Mouse (Mus musculus) E14TG2a.4 (cell line): ENCODE data around the gene Itgb2l.

Source experiments
- H3K27me3 ChIP-seq: 2 replicates; pipeline ENCODE4 v1.6.1; 2014; ENCODE audit warnings: low read length, control low read depth; ENCODE audit not compliant: insufficient read depth
- H3K36me3 ChIP-seq: 2 replicates; pipeline ENCODE4 v1.6.1; 2014; ENCODE audit warnings: low read length, control low read depth; ENCODE audit not compliant: insufficient read depth
- H3K4me1 ChIP-seq: replicated peaks from 2 replicates; pipeline ENCODE4 v1.6.1; 2014; ENCODE audit warnings: low read depth, low read length, control low read depth
- H3K4me3 ChIP-seq: replicated peaks from 2 replicates; pipeline ENCODE4 v1.5.1; 2014; ENCODE audit warnings: mild to moderate bottlenecking, low read length
- H3K9me3 ChIP-seq: 2 replicates; pipeline ENCODE4 v1.6.1; 2014; ENCODE audit warnings: low read length, control low read depth
- CTCF ChIP-seq: conservative IDR thresholded peaks from 2 replicates; pipeline ENCODE4 v1.5.1; 2014; ENCODE audit warnings: low read length
- NANOG ChIP-seq: IDR thresholded peaks from 2 replicates; pipeline ENCODE4 v1.6.1; 2014; ENCODE audit warnings: borderline replicate concordance, low read length, mixed read lengths
- POU5F1 ChIP-seq: IDR thresholded peaks from 2 replicates; pipeline ENCODE4 v1.6.1; 2014; ENCODE audit warnings: low read length, borderline replicate concordance

Gene Itgb2l

GRCm38 (mm10) chr16:96440871-96441270, 2.5 kb downstream of the Itgb2l start:
- TF ChIP-seq NANOG = no peak
- TF ChIP-seq POU5F1 = no peak
- no peak for TF ChIP-seq CTCF
- Histone ChIP-seq H3K4me1 (no peaks in the 10 kb centered on the region), H3K9me3 (peaks cover 11% of the 10 kb centered on the region), H3K27me3 (no peaks in the 10 kb centered on the region), H3K36me3 (no peaks in the 10 kb centered on the region), H3K4me3 (no peak overlapping the region)

GRCm38 (mm10) chr16:96439682-96440081, 3.7 kb downstream of the Itgb2l start:
- no peaks in the 10 kb centered on the region for H3K4me1 ChIP-seq
- no peaks in the 10 kb centered on the region for H3K27me3 ChIP-seq
- H3K36me3 ChIP-seq = no peaks in the 10 kb centered on the region
- H3K4me3 ChIP-seq = no peak overlapping the region
- peaks cover 11% of the 10 kb centered on the region for H3K9me3 ChIP-seq
- TF ChIP-seq NANOG = no peak
- no peak for TF ChIP-seq CTCF
- TF ChIP-seq POU5F1 = no peak

DNA sequence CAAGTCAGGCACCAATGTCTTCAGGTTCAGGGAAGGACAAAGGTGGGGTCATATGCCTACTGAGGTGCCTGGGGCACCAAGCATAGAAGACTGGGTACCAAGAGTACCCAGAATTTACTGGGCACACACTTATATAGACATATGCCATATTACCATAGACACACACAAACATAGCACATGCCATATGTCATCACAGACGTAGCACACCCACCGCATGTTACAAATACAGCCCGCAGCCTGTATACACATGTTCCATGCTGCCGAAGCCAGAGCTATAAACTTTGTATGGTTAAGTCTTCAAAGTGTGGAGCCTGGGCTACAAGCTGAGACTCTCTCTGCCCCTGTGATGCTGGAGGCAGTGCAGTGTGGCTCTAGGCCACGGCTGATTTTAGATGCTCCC, 4.5 kb downstream of the Itgb2l start:
- TF ChIP-seq POU5F1 (no peak), NANOG (no peak), CTCF (no peak)
- no peaks in the 10 kb centered on the region for H3K36me3 ChIP-seq
- no peak overlapping the region for H3K4me3 ChIP-seq
- no peaks in the 10 kb centered on the region for H3K4me1 ChIP-seq
- no peaks in the 10 kb centered on the region for H3K27me3 ChIP-seq
- peaks cover 11% of the 10 kb centered on the region for H3K9me3 ChIP-seq

DNA sequence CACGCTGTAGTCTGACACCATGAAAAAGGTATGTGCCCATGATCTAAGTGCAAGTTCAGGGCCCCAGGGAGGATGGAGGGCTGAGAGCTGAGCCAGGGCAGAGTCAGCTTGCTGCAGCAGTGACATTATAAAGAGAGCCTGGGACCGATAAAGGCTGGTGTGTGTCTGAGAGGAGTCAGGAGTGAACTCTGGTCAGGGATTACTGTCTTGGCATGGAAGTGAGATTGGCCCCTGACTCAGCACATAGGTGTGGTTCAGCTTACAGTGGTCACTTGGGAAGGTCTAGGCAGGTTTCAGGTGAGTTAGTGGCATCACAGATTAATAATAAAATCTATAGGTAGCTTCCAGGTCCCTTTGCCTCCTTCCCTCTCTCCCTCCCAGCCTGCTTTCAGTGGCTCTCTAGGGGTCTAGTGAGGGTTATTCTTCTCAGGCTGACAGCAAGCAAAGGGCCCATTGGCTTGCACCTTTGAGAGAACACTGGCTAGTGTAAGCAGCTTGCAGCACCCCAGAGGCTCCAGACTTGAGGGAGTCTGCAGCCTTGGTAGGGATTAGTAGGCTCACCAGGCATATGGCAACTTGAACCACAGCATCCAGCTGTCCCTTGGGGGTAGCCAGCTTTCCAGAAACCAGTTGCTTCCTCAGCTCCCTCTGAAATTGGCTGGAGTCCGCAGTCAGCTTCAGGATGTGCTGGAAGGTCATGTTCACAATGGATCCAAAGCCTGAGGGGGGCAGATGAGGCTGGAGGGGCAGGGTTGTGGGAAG, 9.2 kb downstream of the Itgb2l start:
- Histone ChIP-seq H3K36me3 (no peaks in the 10 kb centered on the region), H3K4me3 (no peak overlapping the region), H3K27me3 (no peaks in the 10 kb centered on the region), H3K4me1 (no peaks in the 10 kb centered on the region), H3K9me3 (peaks cover 11% of the 10 kb centered on the region)
- TF ChIP-seq NANOG (no peak), CTCF (no peak), POU5F1 (no peak)

- Histone ChIP-seq H3K27me3 (no peaks in the 10 kb centered on the region), H3K4me3 (no peak overlapping the region), H3K36me3 (no peaks in the 10 kb centered on the region), H3K4me1 (no peaks in the 10 kb centered on the region), H3K9me3 (peaks cover 6% of the 10 kb centered on the region; the same call in 1 of the 2 replicates)
- no peak for TF ChIP-seq POU5F1
Measured at GRCm38 (mm10) chr16:96433266-96433665, 10.2 kb downstream of the Itgb2l start.

DNA sequence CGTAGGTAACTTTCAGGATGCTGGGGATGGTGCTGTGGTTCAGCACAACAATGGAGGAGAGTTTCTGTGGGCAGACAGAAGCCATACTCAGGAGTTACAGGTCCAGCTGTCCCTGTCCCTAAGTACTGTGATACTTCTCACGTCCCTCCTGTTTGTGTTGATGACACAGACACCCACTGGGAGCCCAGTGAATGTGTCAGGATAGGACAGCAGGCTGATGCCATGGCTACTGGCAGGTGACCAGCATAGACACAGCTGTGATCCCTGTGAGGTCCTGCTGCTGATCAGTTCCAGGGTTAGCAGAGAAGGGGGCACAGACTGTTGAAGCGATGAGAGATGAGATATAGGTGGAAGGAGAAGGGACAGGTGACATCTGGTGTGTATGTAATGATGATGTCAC, 14.4 kb downstream of the Itgb2l start:
- TF ChIP-seq CTCF = no peak
- TF ChIP-seq NANOG = no peak
- TF ChIP-seq POU5F1 = no peak
- no peak overlapping the region for H3K4me3 ChIP-seq
- H3K27me3 ChIP-seq = no peaks in the 10 kb centered on the region
- no peaks in the 10 kb centered on the region for H3K4me1 ChIP-seq
- H3K9me3 ChIP-seq = no peaks in the 10 kb centered on the region
- H3K36me3 ChIP-seq = no peaks in the 10 kb centered on the region

- no peaks in the 10 kb centered on the region for H3K36me3 ChIP-seq
- H3K4me3 ChIP-seq = no peak overlapping the region
- no peaks in the 10 kb centered on the region for H3K4me1 ChIP-seq
- no peaks in the 10 kb centered on the region for H3K27me3 ChIP-seq
- H3K9me3 ChIP-seq = peaks cover 11% of the 10 kb centered on the region
- TF ChIP-seq NANOG = no peak
- no peak for TF ChIP-seq CTCF
- TF ChIP-seq POU5F1 = no peak
Measured at GRCm38 (mm10) chr16:96426671-96427070, 16.7 kb downstream of the Itgb2l start.

GRCm38 (mm10) chr16:96425044-96425443, 18.4 kb downstream of the Itgb2l start:
- peaks cover 11% of the 10 kb centered on the region for H3K9me3 ChIP-seq
- TF ChIP-seq POU5F1 (no peak), CTCF (no peak), NANOG (no peak)
- no peaks in the 10 kb centered on the region for H3K36me3 ChIP-seq
- no peaks in the 10 kb centered on the region for H3K4me1 ChIP-seq
- no peaks in the 10 kb centered on the region for H3K27me3 ChIP-seq
- no peak overlapping the region for H3K4me3 ChIP-seq

DNA sequence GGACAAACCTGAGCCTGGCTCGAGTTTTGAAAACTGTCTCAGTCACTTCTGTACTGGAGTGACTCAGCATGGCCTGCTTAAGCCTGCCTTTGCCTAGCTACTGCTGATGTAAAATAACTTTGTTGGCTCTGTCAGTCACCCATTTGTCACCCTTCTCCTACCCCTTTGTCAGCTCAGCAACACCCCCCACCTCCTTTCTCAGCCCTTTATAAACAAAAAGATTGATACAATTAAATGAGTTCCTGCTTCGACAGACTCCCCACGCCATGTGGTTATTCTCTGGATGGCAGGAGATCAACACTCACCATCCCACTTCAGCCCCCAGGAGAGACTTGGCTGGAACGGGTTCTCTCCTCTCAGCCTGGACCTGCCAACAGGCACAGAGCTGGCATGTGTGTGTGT, 35.4 kb downstream of the Itgb2l start:
- no peaks in the 10 kb centered on the region for H3K27me3 ChIP-seq
- H3K9me3 ChIP-seq = no peaks in the 10 kb centered on the region
- H3K36me3 ChIP-seq = no peaks in the 10 kb centered on the region
- no peak overlapping the region for H3K4me3 ChIP-seq
- TF ChIP-seq NANOG (no peak), POU5F1 (no peak)
- H3K4me1 ChIP-seq = no peaks in the 10 kb centered on the region
